Mouse (Mus musculus): ENCODE data around the gene Zfp874a. TPM values are rescaled to one million over a fixed set of nuclear protein-coding genes. Genes with fewer than 3 reads are reported as not detected.
A peak's percentile ranks its signal among the peaks of the same experiment; 100 is the strongest.
"Not testable (repeated sequence)": the region's sequence is repeated elsewhere in the genome, so short reads cannot be mapped to it uniquely, and the experiment has no call there.

The Zfp874a gene
- total RNA-seq, 2 experiments from 2014 or later, result 6.9 to 8.6 TPM

DNA sequence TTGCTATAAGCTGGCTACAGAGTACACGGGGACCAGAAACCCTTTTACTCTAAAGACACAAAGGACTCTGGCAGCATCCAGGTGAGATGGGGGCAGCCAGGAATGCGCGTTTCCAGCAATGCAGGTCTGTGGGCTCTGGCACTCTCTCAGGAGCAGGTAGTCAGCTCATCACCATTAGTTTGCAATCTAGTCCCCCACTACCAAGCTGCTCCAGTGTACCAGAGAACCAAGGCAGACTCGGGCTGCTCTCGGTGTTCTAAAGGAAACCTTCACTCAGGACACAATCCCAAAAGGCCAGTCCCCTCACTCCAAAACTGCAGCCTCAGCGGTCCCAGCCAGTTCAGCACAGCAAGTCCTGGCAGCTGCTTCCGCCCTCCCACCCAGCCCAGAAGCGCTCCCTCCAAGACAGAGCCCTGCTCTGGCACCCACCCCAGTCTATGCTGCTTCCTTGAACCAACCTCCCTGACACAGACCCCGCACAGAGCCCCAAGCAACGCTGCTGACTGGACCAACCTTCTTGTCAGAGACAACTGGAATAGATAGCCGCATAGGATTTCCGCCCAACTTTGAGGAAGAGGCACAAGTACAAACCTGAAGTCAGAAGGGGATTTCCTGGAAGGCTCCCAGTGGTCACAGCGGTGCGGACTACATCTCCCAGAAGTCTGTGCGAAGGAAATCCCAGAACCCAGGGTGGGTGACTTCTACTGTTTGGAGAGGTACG lies 52.1 kb downstream of the Zfp874a start, which contains the start of gene Zfp429:
Gene Zfp429, minus strand, starts transcription at position 637 of the 721 bp plus-strand sequence.
- ATAC-seq (ENCODE audit: poor library complexity, severe bottlenecking), result peak; percentile 94

- ATAC-seq (ENCODE audit: poor library complexity, severe bottlenecking), result not testable (repeated sequence)
These were observed 75.2 kb downstream of the Zfp874a start for GRCm38 (mm10) chr13:67376255-67376654.

- peak; percentile 96 for ATAC-seq (ENCODE audit: poor library complexity, severe bottlenecking)
These were observed 76.1 kb downstream of the Zfp874a start, which contains the start of the genes Gm28041 and Zfp456 for GRCm38 (mm10) chr13:67375050-67375911. Gm28041 (minus strand) TSS chr13:67375733. Zfp456 (minus strand) TSS chr13:67375810.

Other genes starting within 250 kb of the Zfp874a start
- gene Zfp458, start 173.2 kb downstream of the Zfp874a start, total RNA-seq (2015), result 4.7 and 5.6 TPM in 2 replicates
- 2.9 and 4.3 TPM in 2 replicates for gene Zfp458, start 173.2 kb downstream of the Zfp874a start, total RNA-seq (2017)
- 0.60 TPM in 1 of 2 replicates, not detected in the other for gene Zfp457, start 145.1 kb downstream of the Zfp874a start, total RNA-seq (2015)
- 0.65 TPM in 1 of 2 replicates, not detected in the other for gene Zfp457, start 145.1 kb downstream of the Zfp874a start, total RNA-seq (2017)
- 10.9 and 11.7 TPM in 2 replicates for gene Zfp595, start 119.1 kb downstream of the Zfp874a start, total RNA-seq (2015)
- gene Zfp595, start 119.1 kb downstream of the Zfp874a start, total RNA-seq (2017), result 8.4 and 8.7 TPM in 2 replicates
- gene Gm28044, start 91.1 kb downstream of the Zfp874a start, total RNA-seq (2015), result 4.0 and 7.5 TPM in 2 replicates
- 17.5 and 18.9 TPM in 2 replicates for gene Gm28044, start 91.1 kb downstream of the Zfp874a start, total RNA-seq (2017)
- 14.0 and 14.4 TPM in 2 replicates for gene Zfp953, start 91.0 kb downstream of the Zfp874a start, total RNA-seq (2015)
- 11.3 and 12.1 TPM in 2 replicates for gene Zfp953, start 91.0 kb downstream of the Zfp874a start, total RNA-seq (2017)
- 1.6 TPM in 1 of 2 replicates, not detected in the other for gene Gm28041, start 75.9 kb downstream of the Zfp874a start, total RNA-seq (2015)
- 3.6 and 4.6 TPM in 2 replicates for gene Gm28041, start 75.9 kb downstream of the Zfp874a start, total RNA-seq (2017)
- gene Zfp456, start 75.8 kb downstream of the Zfp874a start, total RNA-seq (2015), result 4.5 and 6.4 TPM in 2 replicates
- 4.0 and 4.5 TPM in 2 replicates for gene Zfp456, start 75.8 kb downstream of the Zfp874a start, total RNA-seq (2017)
- 18.0 and 18.4 TPM in 2 replicates for gene Zfp429, start 51.8 kb downstream of the Zfp874a start, total RNA-seq (2015)
- 13.0 and 14.7 TPM in 2 replicates for gene Zfp429, start 51.8 kb downstream of the Zfp874a start, total RNA-seq (2017)
- 0.30 and 1.5 TPM in 2 replicates for gene Zfp459, start 30.2 kb downstream of the Zfp874a start, total RNA-seq (2015)
- 0.11 and 1.1 TPM in 2 replicates for gene Zfp459, start 30.2 kb downstream of the Zfp874a start, total RNA-seq (2017)
- gene Zfp874b, start 32.6 kb upstream of the Zfp874a start, total RNA-seq (2015), result 8.5 and 12.3 TPM in 2 replicates
- 7.5 and 9.0 TPM in 2 replicates for gene Zfp874b, start 32.6 kb upstream of the Zfp874a start, total RNA-seq (2017)
- gene Zfp58, start 48.9 kb upstream of the Zfp874a start, total RNA-seq (2015), result 6.5 and 8.7 TPM in 2 replicates
- 7.2 and 11.0 TPM in 2 replicates for gene Zfp58, start 48.9 kb upstream of the Zfp874a start, total RNA-seq (2017)
- gene Gm26965, start 74.5 kb upstream of the Zfp874a start, total RNA-seq (2015), result 3.0 TPM in 1 of 2 replicates, not detected in the other
- not detected in 2 replicates for gene Gm26965, start 74.5 kb upstream of the Zfp874a start, total RNA-seq (2017)
- 26.3 and 38.3 TPM in 2 replicates for gene Zfp87, start 74.6 kb upstream of the Zfp874a start, total RNA-seq (2015)
- gene Zfp87, start 74.6 kb upstream of the Zfp874a start, total RNA-seq (2017), result 21.2 and 23.2 TPM in 2 replicates
- gene Zfp748, start 102.2 kb upstream of the Zfp874a start, total RNA-seq (2015), result 13.2 and 17.5 TPM in 2 replicates
- gene Zfp748, start 102.2 kb upstream of the Zfp874a start, total RNA-seq (2017), result 16.3 and 18.7 TPM in 2 replicates
- gene Zfp729b, start 158.1 kb upstream of the Zfp874a start, total RNA-seq (2015), result 15.1 and 16.9 TPM in 2 replicates
- 19.1 and 21.4 TPM in 2 replicates for gene Zfp729b, start 158.1 kb upstream of the Zfp874a start, total RNA-seq (2017)
- not detected in 2 replicates for gene Gm49345, start 186.1 kb upstream of the Zfp874a start, total RNA-seq (2015)
- gene Gm49345, start 186.1 kb upstream of the Zfp874a start, total RNA-seq (2017), result not detected in 2 replicates
- gene Zfp729a, start 186.2 kb upstream of the Zfp874a start, total RNA-seq (2015), result 13.8 and 17.5 TPM in 2 replicates
- 7.7 and 21.3 TPM in 2 replicates for gene Zfp729a, start 186.2 kb upstream of the Zfp874a start, total RNA-seq (2017)
- 16.1 and 19.4 TPM in 2 replicates for gene Zfp738, start 235.4 kb upstream of the Zfp874a start, total RNA-seq (2015)
- gene Zfp738, start 235.4 kb upstream of the Zfp874a start, total RNA-seq (2017), result 16.7 and 24.6 TPM in 2 replicates

Measured in megakaryocyte, adult 5-6 weeks (primary cell).